Mouse (Mus musculus) mature B cell (primary cell): ENCODE data around the gene Sned1.

ENCODE experiments used
- in situ Hi-C: fragments of 300-500 bp; cut with MboI; formaldehyde crosslinking; loops from 2 replicates; pipeline ENCODE4 v1.14.3; 2019

Sned1 gene

GRCm38 (mm10) chr1:93305581-93306337, 70.1 kb downstream of the Sned1 start, which contains the start of gene Mterf4:
Gene Mterf4, minus strand, starts transcription at chr1:93305915.
- in situ Hi-C loops: no loop called here

- in situ Hi-C loops: no loop called here
Measured at GRCm38 (mm10) chr1:93323973-93324372, 88.3 kb downstream of the Sned1 start.

- in situ Hi-C loops: no loop called here
Measured at GRCm38 (mm10) chr1:93326446-93326845, 90.8 kb downstream of the Sned1 start.

DNA sequence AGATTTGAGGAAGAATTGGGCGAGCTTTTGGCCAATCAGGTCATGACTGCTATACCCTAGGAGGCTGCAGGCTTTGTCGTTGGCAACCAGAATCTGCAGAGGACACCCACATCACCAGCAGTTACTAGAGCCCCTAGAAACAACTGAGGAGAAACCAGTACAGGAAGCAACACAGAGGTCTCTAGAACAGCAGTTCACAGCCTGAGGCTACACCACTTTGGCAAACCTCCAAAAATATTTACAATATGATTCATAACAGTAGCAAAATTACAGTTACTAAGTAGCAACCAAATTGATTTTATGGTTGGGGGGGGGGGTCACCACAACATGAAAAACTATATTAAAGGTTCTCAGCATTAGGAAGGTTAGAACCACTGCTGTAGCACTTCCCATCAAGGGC, 99.0 kb downstream of the Sned1 start:
- in situ Hi-C loops: no loop called here

DNA sequence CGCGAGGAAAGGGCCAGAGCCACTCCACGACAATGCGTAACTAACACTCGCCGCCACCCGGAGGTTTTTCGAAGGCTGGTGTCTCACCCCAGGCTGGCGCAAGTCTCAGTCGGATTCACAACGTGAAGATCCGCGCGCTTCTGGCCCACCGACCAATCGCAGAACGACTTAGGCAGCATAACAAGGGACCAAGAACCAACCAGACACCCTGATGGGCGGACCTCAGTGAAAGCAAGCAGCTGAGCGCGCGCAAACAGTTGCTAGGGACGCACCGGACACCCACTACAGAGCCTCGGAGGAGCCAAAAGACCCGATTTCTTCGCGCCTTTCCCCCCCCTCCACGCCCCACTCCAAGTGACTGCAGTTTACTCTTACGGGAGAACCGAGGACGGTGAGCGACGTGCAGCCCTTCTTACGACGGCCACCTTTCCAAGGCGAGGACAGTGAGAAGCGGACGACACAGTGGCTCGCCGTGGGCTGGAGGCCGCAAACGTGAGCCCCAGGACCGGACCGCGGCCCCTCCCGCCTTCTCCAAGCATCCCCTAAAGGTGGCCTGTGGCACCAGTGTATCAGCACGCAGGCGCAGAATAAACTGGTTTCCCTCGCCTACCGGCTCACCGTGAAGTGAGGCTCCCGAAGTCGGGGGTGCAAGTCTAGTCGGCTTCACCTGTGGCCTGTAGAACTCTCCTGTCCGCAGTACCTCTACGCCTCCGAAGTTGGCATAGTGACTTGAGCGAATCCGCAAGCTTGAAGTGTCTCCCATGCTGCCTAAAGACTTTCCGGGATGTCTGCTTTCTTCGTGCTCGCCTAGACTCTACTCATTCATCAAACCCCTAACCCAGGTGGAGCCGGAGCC, 107.2 kb downstream of the Sned1 start, which contains the start of the genes Ppp1r7 and Pask:
TSS of gene Ppp1r7 (plus strand) at position 207 of the 856 bp plus-strand sequence.
TSS of gene Pask (minus strand) at position 835 of the 856 bp plus-strand sequence.
- in situ Hi-C loops: no loop called here

DNA sequence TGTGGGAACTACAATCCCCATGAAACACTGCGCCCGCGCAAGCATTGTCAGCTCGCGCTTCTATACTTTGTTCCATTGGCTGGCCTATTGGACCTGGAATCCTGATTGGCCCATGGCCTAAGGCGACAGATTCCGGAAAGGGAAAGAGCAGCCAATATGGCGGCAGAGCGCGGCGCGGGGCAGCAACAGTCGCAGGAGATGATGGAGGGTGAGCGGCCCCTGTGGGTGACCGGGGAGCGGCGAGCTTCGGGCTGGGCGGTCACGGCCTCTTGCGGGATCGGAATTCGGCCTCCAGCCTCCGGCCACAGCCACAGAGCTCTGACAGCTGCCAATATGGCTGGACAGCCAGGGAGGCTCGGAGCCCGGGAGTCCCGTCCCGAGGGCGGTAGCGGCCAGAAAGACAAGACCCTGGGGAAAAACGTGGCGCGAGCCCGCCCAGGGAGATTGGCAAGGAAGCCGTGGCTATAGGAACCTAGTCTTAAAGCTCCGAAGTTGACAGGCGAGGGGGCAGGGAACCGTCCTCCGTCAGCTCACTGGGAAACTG, 107.9 kb downstream of the Sned1 start:
- in situ Hi-C loops: no loop called here

- in situ Hi-C loops: no loop called here
Measured at GRCm38 (mm10) chr1:93347176-93347575, 111.5 kb downstream of the Sned1 start.

GRCm38 (mm10) chr1:93349701-93350100, 114.1 kb downstream of the Sned1 start:
- in situ Hi-C loops: no loop called here
